Mouse (Mus musculus) brain, embryonic 14.5 days (tissue): ENCODE data around the gene Pou3f3.

ENCODE experiments used
- CTCF ChIP-seq: fragments of 200-500 bp; IDR thresholded peaks from 2 replicates; pipeline ENCODE4 v1.5.1; 2012; ENCODE audit warnings: inconsistent platforms, mild to moderate bottlenecking, moderate library complexity, borderline replicate concordance; ENCODE audit not compliant: insufficient read depth, insufficient read length; ENCODE audit errors: extremely low read depth
- POLR2A ChIP-seq: fragments of 200-500 bp; IDR thresholded peaks from 2 replicates; pipeline ENCODE4 v1.6.1; 2012; ENCODE audit warnings: mild to moderate bottlenecking, inconsistent platforms, borderline replicate concordance; ENCODE audit not compliant: poor library complexity, insufficient read depth, insufficient read length, severe bottlenecking; ENCODE audit errors: extremely low read depth

- TF ChIP-seq POLR2A (no peak), CTCF (no peak)
Observed at GRCm38 (mm10) chr1:42697321-42697755, 1.8 kb downstream of the Pou3f3 start.
